Mouse (Mus musculus): ENCODE results near the gene Pkib. TPM values are rescaled to one million over a fixed set of nuclear protein-coding genes. Genes with fewer than 3 reads are reported as not detected.

Gene Pkib
- polyA plus RNA-seq, 1 experiment: 6.5 TPM

GRCm38 (mm10) chr10:57660505-57660904 lies 28.7 kb downstream of the Pkib start:
- no peak overlapping the region for H3K4me3 ChIP-seq (ENCODE audit: extremely low read depth, insufficient read depth, insufficient read length)
- no peak overlapping the region for H3K27ac ChIP-seq (ENCODE audit: insufficient read depth, low read length)
- no peaks in the 10 kb centered on the region for H3K27me3 ChIP-seq (ENCODE audit: control insufficient read depth, insufficient read depth, low read length)
- peaks cover 5% of the 10 kb centered on the region; the same call in 1 of the 2 replicates for H3K4me1 ChIP-seq (ENCODE audit: control insufficient read depth, insufficient read depth, insufficient read length)
- TF ChIP-seq POLR2A (IDR thresholded peaks at IDR 0.05; ENCODE audit: low read depth, low read length) (no peak), CTCF (IDR thresholded peaks at IDR 0.05; ENCODE audit: extremely low read depth, insufficient read depth, insufficient read length, insufficient replicate concordance) (no peak)
- 90% methylated on average over 3 of the region's 3 CpGs for WGBS
- no peak for DNase-seq (ENCODE audit: low read depth in 1 of 2, low spot score in 2 of 2)
- H3K36me3 ChIP-seq (ENCODE audit: control insufficient read depth, insufficient read depth, low read length): no peaks in the 10 kb centered on the region

GRCm38 (mm10) chr10:57663758-57664157 lies 32.0 kb downstream of the Pkib start:
- Histone ChIP-seq H3K4me1 (ENCODE audit: control insufficient read depth, insufficient read depth, insufficient read length) (peaks cover 5% of the 10 kb centered on the region; the same call in 1 of the 2 replicates), H3K27me3 (ENCODE audit: control insufficient read depth, insufficient read depth, low read length) (no peaks in the 10 kb centered on the region), H3K27ac (ENCODE audit: insufficient read depth, low read length) (no peak overlapping the region), H3K4me3 (ENCODE audit: extremely low read depth, insufficient read depth, insufficient read length) (no peak overlapping the region), H3K36me3 (ENCODE audit: control insufficient read depth, insufficient read depth, low read length) (no peaks in the 10 kb centered on the region)
- 77% methylated on average over 1 of the region's 1 CpGs for WGBS
- TF ChIP-seq CTCF (IDR thresholded peaks at IDR 0.05; ENCODE audit: extremely low read depth, insufficient read depth, insufficient read length, insufficient replicate concordance): no peak
- no peak for TF ChIP-seq POLR2A (IDR thresholded peaks at IDR 0.05; ENCODE audit: low read depth, low read length)
- no peak for DNase-seq (ENCODE audit: low read depth in 1 of 2, low spot score in 2 of 2)

GRCm38 (mm10) chr10:57664253-57664652 lies 32.5 kb downstream of the Pkib start:
- Histone ChIP-seq H3K4me1 (ENCODE audit: control insufficient read depth, insufficient read depth, insufficient read length) (peaks cover 5% of the 10 kb centered on the region; the same call in 1 of the 2 replicates), H3K27me3 (ENCODE audit: control insufficient read depth, insufficient read depth, low read length) (no peaks in the 10 kb centered on the region), H3K36me3 (ENCODE audit: control insufficient read depth, insufficient read depth, low read length) (no peaks in the 10 kb centered on the region), H3K4me3 (ENCODE audit: extremely low read depth, insufficient read depth, insufficient read length) (no peak overlapping the region), H3K27ac (ENCODE audit: insufficient read depth, low read length) (no peak overlapping the region)
- TF ChIP-seq CTCF (IDR thresholded peaks at IDR 0.05; ENCODE audit: extremely low read depth, insufficient read depth, insufficient read length, insufficient replicate concordance): no peak
- no peak for TF ChIP-seq POLR2A (IDR thresholded peaks at IDR 0.05; ENCODE audit: low read depth, low read length)
- no peak for DNase-seq (ENCODE audit: low read depth in 1 of 2, low spot score in 2 of 2)
- 91% methylated on average over 2 of the region's 2 CpGs for WGBS

- no peak for DNase-seq (ENCODE audit: low read depth in 1 of 2, low spot score in 2 of 2)
- TF ChIP-seq CTCF (IDR thresholded peaks at IDR 0.05; ENCODE audit: extremely low read depth, insufficient read depth, insufficient read length, insufficient replicate concordance): no peak
- TF ChIP-seq POLR2A (IDR thresholded peaks at IDR 0.05; ENCODE audit: low read depth, low read length): no peak
- no peaks in the 10 kb centered on the region; the same call in 1 of the 2 replicates for H3K4me1 ChIP-seq (ENCODE audit: control insufficient read depth, insufficient read depth, insufficient read length)
- H3K4me3 ChIP-seq (ENCODE audit: extremely low read depth, insufficient read depth, insufficient read length): no peak overlapping the region
- H3K27me3 ChIP-seq (ENCODE audit: control insufficient read depth, insufficient read depth, low read length): no peaks in the 10 kb centered on the region
- H3K27ac ChIP-seq (ENCODE audit: insufficient read depth, low read length): no peak overlapping the region
- H3K36me3 ChIP-seq (ENCODE audit: control insufficient read depth, insufficient read depth, low read length): no peaks in the 10 kb centered on the region
These were observed 44.0 kb downstream of the Pkib start for GRCm38 (mm10) chr10:57675740-57676139.

- DNase-seq (ENCODE audit: low read depth in 1 of 2, low spot score in 2 of 2): no peak
- H3K36me3 ChIP-seq (ENCODE audit: control insufficient read depth, insufficient read depth, low read length): no peaks in the 10 kb centered on the region
- no peak overlapping the region for H3K27ac ChIP-seq (ENCODE audit: insufficient read depth, low read length)
- H3K27me3 ChIP-seq (ENCODE audit: control insufficient read depth, insufficient read depth, low read length): no peaks in the 10 kb centered on the region
- 13% methylated on average over 3 of the region's 3 CpGs for WGBS
- no peak for TF ChIP-seq CTCF (IDR thresholded peaks at IDR 0.05; ENCODE audit: extremely low read depth, insufficient read depth, insufficient read length, insufficient replicate concordance)
- TF ChIP-seq POLR2A (IDR thresholded peaks at IDR 0.05; ENCODE audit: low read depth, low read length): no peak
- H3K4me3 ChIP-seq (ENCODE audit: extremely low read depth, insufficient read depth, insufficient read length): no peak overlapping the region
- no peaks in the 10 kb centered on the region; the same call in 1 of the 2 replicates for H3K4me1 ChIP-seq (ENCODE audit: control insufficient read depth, insufficient read depth, insufficient read length)
These were observed 56.2 kb downstream of the Pkib start for GRCm38 (mm10) chr10:57687999-57688398.

- no peak for TF ChIP-seq POLR2A (IDR thresholded peaks at IDR 0.05; ENCODE audit: low read depth, low read length)
- TF ChIP-seq CTCF (IDR thresholded peaks at IDR 0.05; ENCODE audit: extremely low read depth, insufficient read depth, insufficient read length, insufficient replicate concordance): no peak
- Histone ChIP-seq H3K4me1 (ENCODE audit: control insufficient read depth, insufficient read depth, insufficient read length) (no peaks in the 10 kb centered on the region; the same call in 1 of the 2 replicates), H3K27me3 (ENCODE audit: control insufficient read depth, insufficient read depth, low read length) (no peaks in the 10 kb centered on the region), H3K27ac (ENCODE audit: insufficient read depth, low read length) (no peak overlapping the region), H3K4me3 (ENCODE audit: extremely low read depth, insufficient read depth, insufficient read length) (no peak overlapping the region), H3K36me3 (ENCODE audit: control insufficient read depth, insufficient read depth, low read length) (no peaks in the 10 kb centered on the region)
- DNase-seq (ENCODE audit: low read depth in 1 of 2, low spot score in 2 of 2): no peak
- WGBS: 15% methylated on average over 2 of the region's 2 CpGs
These were observed 58.4 kb downstream of the Pkib start for GRCm38 (mm10) chr10:57690161-57690560.

- Histone ChIP-seq H3K27ac (ENCODE audit: insufficient read depth, low read length) (no peak overlapping the region), H3K36me3 (ENCODE audit: control insufficient read depth, insufficient read depth, low read length) (no peaks in the 10 kb centered on the region), H3K4me1 (ENCODE audit: control insufficient read depth, insufficient read depth, insufficient read length) (no peaks in the 10 kb centered on the region), H3K4me3 (ENCODE audit: extremely low read depth, insufficient read depth, insufficient read length) (no peak overlapping the region), H3K27me3 (ENCODE audit: control insufficient read depth, insufficient read depth, low read length) (no peaks in the 10 kb centered on the region)
- DNase-seq (ENCODE audit: low read depth in 1 of 2, low spot score in 2 of 2): no peak
- no peak for TF ChIP-seq CTCF (IDR thresholded peaks at IDR 0.05; ENCODE audit: extremely low read depth, insufficient read depth, insufficient read length, insufficient replicate concordance)
- no peak for TF ChIP-seq POLR2A (IDR thresholded peaks at IDR 0.05; ENCODE audit: low read depth, low read length)
- 87% methylated on average over 4 of the region's 4 CpGs for WGBS
These were observed 70.5 kb downstream of the Pkib start for GRCm38 (mm10) chr10:57702246-57702645.

All from spleen, adult 2 months (tissue).